Mouse (Mus musculus) intestine, postnatal 0 days (tissue): ENCODE measurements around the gene Anln. TPM values are rescaled to one million over a fixed set of nuclear protein-coding genes. Genes with fewer than 3 reads are reported as not detected.
A peak's percentile ranks its signal among the peaks of the same experiment; 100 is the strongest.
"Not testable (repeated sequence)": the region's sequence is repeated elsewhere in the genome, so short reads cannot be mapped to it uniquely, and the experiment has no call there.

ENCODE experiments used
- ATAC-seq: fragments of 200-750 bp; cut with Nextera tagmentation; 2 replicates; pipeline ENCODE4 v1.8.0; 2017; ENCODE audit warnings: mild to moderate bottlenecking, moderate TSS enrichment, moderate library complexity
- H3K27ac ChIP-seq: fragments of 300-500 bp; sonication (generic); 2 replicates; pipeline ENCODE4 v1.5.1; 2014; ENCODE audit warnings: mild to moderate bottlenecking, low read depth, low read length, moderate library complexity
- H3K27me3 ChIP-seq: fragments of 300-500 bp; sonication (generic); replicated peaks from 2 replicates; pipeline ENCODE4 v1.6.1; 2014; ENCODE audit warnings: low read length, mixed read lengths; ENCODE audit not compliant: control insufficient read depth, insufficient read depth
- H3K36me3 ChIP-seq: fragments of 300-500 bp; sonication (generic); 2 replicates; pipeline ENCODE4 v1.6.1; 2014; ENCODE audit warnings: mild to moderate bottlenecking, moderate library complexity; ENCODE audit not compliant: control insufficient read depth, insufficient read depth
- H3K4me1 ChIP-seq: fragments of 300-500 bp; sonication (generic); replicated peaks from 2 replicates; pipeline ENCODE4 v1.6.1; 2014; ENCODE audit warnings: antibody characterized with exemption, low read length, mixed read lengths; ENCODE audit not compliant: control insufficient read depth, insufficient read depth
- H3K4me2 ChIP-seq: fragments of 300-500 bp; sonication (generic); replicated peaks from 2 replicates; pipeline ENCODE4 v1.6.1; 2014; ENCODE audit warnings: low read depth, mild to moderate bottlenecking, moderate library complexity
- H3K4me3 ChIP-seq: fragments of 300-500 bp; sonication (generic); 2 replicates; pipeline ENCODE4 v1.5.1; 2014; ENCODE audit warnings: low read depth, low read length
- H3K9ac ChIP-seq: fragments of 300-500 bp; sonication (generic); 2 replicates; pipeline ENCODE4 v1.6.1; 2014; ENCODE audit warnings: mild to moderate bottlenecking, low read depth, low read length
- H3K9me3 ChIP-seq: fragments of 300-500 bp; sonication (generic); 2 replicates; pipeline ENCODE4 v1.6.1; 2016; ENCODE audit warnings: mixed run types; ENCODE audit not compliant: control insufficient read depth
- CTCF ChIP-seq: sonication (generic); IDR thresholded peaks from 2 replicates; pipeline ENCODE4 v1.5.1; 2016; ENCODE audit warnings: low read depth, mild to moderate bottlenecking, control low read depth, antibody characterized with exemption, moderate library complexity
- WGBS: fragments of 180-500 bp; shearing (Covaris S2); extraction: QIAGEN DNeasy Blood & Tissue Kit; methylation state at CpG from one replicate; pipeline ENCODE4 v1.1.7; 2014; 5-methylcytosine and 5-hydroxymethylcytosine counted together
- polyA plus RNA-seq: library from polyadenylated mRNA; unstranded; fragments of >200 nt; fragmentation: Nextera tagmentation; extraction: Ambion mirVana; gene quantifications from 2 replicates; pipeline ENCODE4 v1.2.1, GENCODE M21; 2015

Anln gene
- polyA plus RNA-seq, 1 experiment from 2014 or later, result 10.9 TPM

- H3K4me2 ChIP-seq, result no peak overlapping the region
- H3K4me1 ChIP-seq, result no peaks in the 10 kb centered on the region
- WGBS, result 84% methylated on average over 1 of the region's 1 CpGs
- no peak overlapping the region for H3K9ac ChIP-seq
- H3K4me3 ChIP-seq, result no peak overlapping the region
- H3K9me3 ChIP-seq, result no peaks in the 10 kb centered on the region
- no peak for ATAC-seq
- TF ChIP-seq CTCF, result no peak
- H3K27ac ChIP-seq, result no peak overlapping the region
- no peaks in the 10 kb centered on the region for H3K36me3 ChIP-seq
- no peaks in the 10 kb centered on the region for H3K27me3 ChIP-seq
Measured at GRCm38 (mm10) chr9:22319109-22319508, 69.9 kb downstream of the Anln start.

- whole genome bisulfite sequencing, result 67% methylated on average over 5 of the region's 5 CpGs
- H3K9me3 ChIP-seq, ATAC-seq, H3K36me3 ChIP-seq, H3K9ac ChIP-seq, H3K27ac ChIP-seq, H3K4me3 ChIP-seq, H3K4me1 ChIP-seq, H3K4me2 ChIP-seq, H3K27me3 ChIP-seq: not testable (repeated sequence)
Measured at GRCm38 (mm10) chr9:22316047-22316446, 72.9 kb downstream of the Anln start.

- Histone ChIP-seq H3K9ac (no peak overlapping the region), H3K27ac (no peak overlapping the region), H3K4me2 (no peak overlapping the region), H3K27me3 (no peaks in the 10 kb centered on the region), H3K36me3 (no peaks in the 10 kb centered on the region), H3K4me3 (no peak overlapping the region), H3K4me1 (no peaks in the 10 kb centered on the region), H3K9me3 (no peaks in the 10 kb centered on the region)
- TF ChIP-seq CTCF, result no peak
- ATAC-seq, result no peak
- 77% methylated on average over 3 of the region's 3 CpGs for WGBS
Measured at GRCm38 (mm10) chr9:22314066-22314465, 74.9 kb downstream of the Anln start.

- no peaks in the 10 kb centered on the region for H3K36me3 ChIP-seq
- ATAC-seq, result no peak
- H3K4me1 ChIP-seq, result no peaks in the 10 kb centered on the region
- no peak overlapping the region for H3K27ac ChIP-seq
- H3K9ac ChIP-seq, result no peak overlapping the region
- no peak for TF ChIP-seq CTCF
- H3K4me3 ChIP-seq, result no peak overlapping the region
- no peak overlapping the region for H3K4me2 ChIP-seq
- WGBS, result 60% methylated on average over 5 of the region's 5 CpGs
- no peaks in the 10 kb centered on the region for H3K27me3 ChIP-seq
- no peaks in the 10 kb centered on the region for H3K9me3 ChIP-seq
Measured at GRCm38 (mm10) chr9:22313218-22313617, 75.8 kb downstream of the Anln start.

GRCm38 (mm10) chr9:22309651-22310050 lies 79.3 kb downstream of the Anln start:
- TF ChIP-seq CTCF, result no peak
- no peaks in the 10 kb centered on the region for H3K4me1 ChIP-seq
- WGBS, result 90% methylated on average over 5 of the region's 5 CpGs
- H3K4me3 ChIP-seq, result no peak overlapping the region
- no peaks in the 10 kb centered on the region for H3K27me3 ChIP-seq
- no peak overlapping the region for H3K4me2 ChIP-seq
- H3K9me3 ChIP-seq, result no peaks in the 10 kb centered on the region
- no peak for ATAC-seq
- H3K27ac ChIP-seq, result no peak overlapping the region; the same call in 1 of the 2 replicates
- H3K9ac ChIP-seq, result no peak overlapping the region
- H3K36me3 ChIP-seq, result peaks cover 5% of the 10 kb centered on the region; the same call in 1 of the 2 replicates

- not testable (repeated sequence) for H3K9me3 ChIP-seq, H3K27me3 ChIP-seq, H3K27ac ChIP-seq, H3K4me1 ChIP-seq
- 13% methylated on average over 9 of the region's 9 CpGs for WGBS
- Histone ChIP-seq H3K4me2 (peak overlapping the region; percentile 77), H3K9ac (0 out of 2 replicates have a peak overlapping the region, but pooled peaks have one; percentile 88), H3K4me3 (peak overlapping the region; percentile 79), H3K36me3 (peaks cover 14% of the 10 kb centered on the region)
- ATAC-seq, result peak; percentile 23
Measured at GRCm38 (mm10) chr9:22307920-22308262, 81.1 kb downstream of the Anln start.
